Mouse (Mus musculus) kidney, embryonic 16.5 days (tissue): ENCODE results near the gene Nop56. TPM values are rescaled to one million over a fixed set of nuclear protein-coding genes. Genes with fewer than 3 reads are reported as not detected.
A peak's percentile ranks its signal among the peaks of the same experiment; 100 is the strongest.

Experiments used
- ATAC-seq: fragments of 200-750 bp; cut with Nextera tagmentation; 2 replicates; pipeline ENCODE4 v1.8.0; 2017; ENCODE audit warnings: moderate TSS enrichment; ENCODE audit not compliant: low FRiP score, low TSS enrichment
- H3K27ac ChIP-seq: fragments of 300-500 bp; sonication (generic); 2 replicates; pipeline ENCODE4 v1.5.1; 2014; ENCODE audit warnings: low read length
- H3K27me3 ChIP-seq: fragments of 300-500 bp; sonication (generic); 2 replicates; pipeline ENCODE4 v1.6.1; 2014; ENCODE audit warnings: low read length, control low read depth, mixed read lengths; ENCODE audit not compliant: insufficient read depth
- H3K36me3 ChIP-seq: fragments of 300-500 bp; sonication (generic); 2 replicates; pipeline ENCODE4 v1.6.1; 2014; ENCODE audit warnings: low read length, control low read depth, mixed read lengths; ENCODE audit not compliant: insufficient read depth
- H3K4me1 ChIP-seq: fragments of 300-500 bp; sonication (generic); 2 replicates; pipeline ENCODE4 v1.6.1; 2014; ENCODE audit warnings: low read length, control low read depth, mixed read lengths; ENCODE audit not compliant: insufficient read depth
- H3K4me2 ChIP-seq: fragments of 300-500 bp; sonication (generic); replicated peaks from 2 replicates; pipeline ENCODE4 v1.6.1; 2014; ENCODE audit warnings: low read depth, low read length
- H3K4me3 ChIP-seq: fragments of 300-500 bp; sonication (generic); 2 replicates; pipeline ENCODE4 v1.5.1; 2014; ENCODE audit warnings: mild to moderate bottlenecking, low read length
- H3K9ac ChIP-seq: fragments of 300-500 bp; sonication (generic); replicated peaks from 2 replicates; pipeline ENCODE4 v1.6.1; 2014; ENCODE audit warnings: low read length
- H3K9me3 ChIP-seq: fragments of 300-500 bp; sonication (generic); 2 replicates; pipeline ENCODE4 v1.6.1; 2016; ENCODE audit warnings: low read length, control low read depth
- WGBS: fragments of 180-500 bp; shearing (Covaris S2); extraction: QIAGEN DNeasy Blood & Tissue Kit; methylation state at CpG from one replicate; pipeline ENCODE4 v1.1.7; 2014; 5-methylcytosine and 5-hydroxymethylcytosine counted together
- polyA plus RNA-seq: library from polyadenylated mRNA; unstranded; fragments of >200 nt; fragmentation: Nextera tagmentation; extraction: Ambion mirVana; gene quantifications from 2 replicates; pipeline ENCODE4 v1.2.1, GENCODE M21; 2015

The Nop56 gene
- 310 and 313 TPM in 2 replicates for polyA plus RNA-seq

DNA sequence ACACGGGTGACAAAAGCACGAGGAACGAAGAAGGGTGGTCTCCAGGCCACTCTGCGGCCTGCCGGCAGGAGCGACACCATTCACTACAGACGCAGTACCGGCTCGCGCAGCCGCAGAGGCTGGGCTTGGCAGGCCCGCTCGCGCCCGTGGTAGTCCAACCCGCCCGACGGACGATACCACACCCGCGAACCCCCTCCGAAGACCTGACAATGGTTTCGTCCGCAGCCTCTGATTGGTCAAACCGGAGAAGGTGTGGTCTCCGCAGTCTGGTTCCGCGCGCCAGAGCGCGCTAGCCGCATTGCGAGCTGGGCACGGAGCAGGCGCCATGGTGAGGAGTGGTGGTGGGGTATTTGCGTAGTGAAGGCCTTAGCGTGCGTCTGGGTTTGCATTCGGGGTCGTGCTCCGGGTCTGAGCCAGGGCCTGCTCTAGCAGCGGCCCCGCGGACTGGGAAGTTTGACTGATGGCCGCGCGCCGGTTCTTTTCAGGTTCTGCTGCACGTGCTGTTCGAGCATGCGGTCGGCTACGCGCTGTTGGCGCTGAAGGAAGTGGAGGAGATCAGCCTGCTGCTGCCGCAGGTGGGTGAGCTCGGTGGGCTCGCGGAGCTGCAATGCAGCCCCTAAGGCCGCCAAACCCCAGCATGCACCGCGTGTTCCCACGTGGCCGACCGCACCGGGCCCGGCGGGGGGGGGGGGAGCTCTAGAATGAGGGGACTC, at the start of gene Nop56:
Gene Nop56, plus strand, starts transcription at position 282 of the 713 bp plus-strand sequence.
- peak; percentile 98 for ATAC-seq
- H3K9ac ChIP-seq, result peak within 1 kb of the TSS; percentile 89
- WGBS, result under 1% methylated on average over 68 of the region's 68 CpGs
- H3K4me1 ChIP-seq, result peaks cover 28% of the 10 kb centered on the region
- peak within 1 kb of the TSS; percentile 71 for H3K4me2 ChIP-seq
- H3K36me3 ChIP-seq, result peaks cover 38% of the 10 kb centered on the region
- no peaks in the 10 kb centered on the region for H3K9me3 ChIP-seq
- H3K27ac ChIP-seq, result peak within 1 kb of the TSS; percentile 93
- no peaks in the 10 kb centered on the region for H3K27me3 ChIP-seq
- peak within 1 kb of the TSS; percentile 90 for H3K4me3 ChIP-seq

DNA sequence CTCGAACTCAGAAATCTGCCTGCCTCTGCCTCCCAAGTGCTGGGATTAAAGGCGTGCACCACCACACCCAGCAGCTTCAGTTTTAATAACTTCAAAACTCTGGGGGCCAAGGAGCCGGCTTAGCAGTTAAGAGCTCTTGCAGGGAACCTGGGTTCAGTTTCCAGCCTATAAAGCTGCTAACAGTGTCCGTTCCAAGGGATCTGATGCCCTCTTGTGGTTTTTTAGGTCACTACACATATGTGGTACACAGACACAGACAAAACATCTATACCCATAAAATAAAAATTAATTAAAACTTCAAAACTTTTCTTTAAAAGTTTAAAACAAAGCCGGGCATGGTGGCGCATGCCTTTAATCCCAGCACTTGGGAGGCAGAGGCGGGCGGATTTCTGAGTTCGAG, 27.3 kb upstream of the Nop56 start:
- no peak overlapping the region for H3K27ac ChIP-seq
- no peaks in the 10 kb centered on the region for H3K9me3 ChIP-seq
- no peaks in the 10 kb centered on the region for H3K4me1 ChIP-seq
- no peaks in the 10 kb centered on the region for H3K36me3 ChIP-seq
- H3K27me3 ChIP-seq, result no peaks in the 10 kb centered on the region
- no peak overlapping the region for H3K9ac ChIP-seq
- no peak overlapping the region for H3K4me3 ChIP-seq
- no peak overlapping the region for H3K4me2 ChIP-seq
- no peak for ATAC-seq
- WGBS, result 50% methylated on average over 9 of the region's 9 CpGs

DNA sequence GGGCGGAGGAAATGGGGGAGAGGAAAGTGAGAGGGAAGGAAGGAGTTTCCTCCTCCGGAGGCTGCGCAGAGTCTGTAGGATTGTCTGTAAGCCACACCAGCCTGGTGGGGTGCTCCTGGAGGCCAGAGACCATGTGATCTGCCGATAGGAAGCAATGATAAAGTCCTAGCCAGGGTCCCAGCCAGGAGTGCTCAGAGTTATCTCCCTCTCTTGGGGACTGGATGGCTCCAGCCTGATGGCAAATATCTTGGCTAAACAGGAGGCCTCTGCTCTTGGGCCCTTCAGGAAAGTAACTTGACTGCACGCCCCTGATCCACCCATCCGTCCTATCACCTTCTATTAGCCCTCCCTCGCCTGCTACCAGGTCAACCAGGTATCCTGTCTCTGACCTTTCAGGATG, 26.0 kb upstream of the Nop56 start:
- no peak for ATAC-seq
- Histone ChIP-seq H3K9me3 (no peaks in the 10 kb centered on the region), H3K4me2 (no peak overlapping the region), H3K4me1 (no peaks in the 10 kb centered on the region), H3K27ac (no peak overlapping the region), H3K27me3 (no peaks in the 10 kb centered on the region), H3K4me3 (no peak overlapping the region), H3K9ac (no peak overlapping the region), H3K36me3 (no peaks in the 10 kb centered on the region)
- WGBS, result 58% methylated on average over 7 of the region's 7 CpGs

DNA sequence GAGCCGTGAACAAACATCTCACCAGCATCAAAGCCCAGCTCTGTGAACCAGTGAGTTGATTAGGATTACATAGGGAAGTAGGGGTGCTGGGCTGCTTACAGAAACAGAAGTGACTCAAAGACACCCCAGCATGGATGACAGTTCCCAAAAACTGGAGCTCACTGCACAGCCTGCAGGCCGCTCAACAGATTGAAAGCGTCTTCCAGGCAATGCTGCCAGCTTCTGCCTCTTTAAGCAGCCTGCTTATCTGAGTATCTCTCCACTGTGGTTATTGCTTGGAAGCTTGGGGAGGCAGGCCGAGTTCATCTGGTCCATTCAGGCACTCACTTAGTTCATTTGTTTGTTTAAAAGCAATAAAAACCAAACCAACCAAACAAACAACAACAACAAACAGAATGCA, 17.5 kb upstream of the Nop56 start:
- H3K4me1 ChIP-seq, result no peaks in the 10 kb centered on the region
- H3K9ac ChIP-seq, result no peak overlapping the region
- no peak overlapping the region for H3K4me3 ChIP-seq
- H3K4me2 ChIP-seq, result no peak overlapping the region
- H3K27ac ChIP-seq, result no peak overlapping the region
- 75% methylated on average over 4 of the region's 4 CpGs for WGBS
- no peaks in the 10 kb centered on the region for H3K27me3 ChIP-seq
- no peaks in the 10 kb centered on the region for H3K36me3 ChIP-seq
- no peaks in the 10 kb centered on the region for H3K9me3 ChIP-seq
- ATAC-seq, result no peak

DNA sequence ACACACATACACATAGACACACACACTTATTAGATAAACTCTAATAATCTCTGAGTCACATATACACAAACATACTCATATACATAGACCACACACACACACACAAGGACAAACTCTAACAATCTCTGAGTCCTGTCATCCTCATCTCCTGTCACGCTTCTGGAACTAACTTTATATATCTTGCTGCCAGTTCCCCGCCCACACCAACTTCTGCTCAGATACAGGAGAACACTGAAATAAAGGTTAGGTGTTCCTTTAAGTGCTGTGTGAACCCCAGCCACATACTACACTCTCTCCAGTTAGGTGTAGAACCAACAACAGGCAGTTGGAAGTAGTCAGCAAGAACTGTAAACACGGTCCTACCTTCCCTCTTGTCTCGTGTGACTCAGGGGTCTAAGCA, 13.4 kb upstream of the Nop56 start:
- Histone ChIP-seq H3K4me1 (no peaks in the 10 kb centered on the region), H3K27me3 (no peaks in the 10 kb centered on the region), H3K4me3 (no peak overlapping the region), H3K27ac (no peak overlapping the region), H3K9ac (no peak overlapping the region), H3K9me3 (no peaks in the 10 kb centered on the region), H3K36me3 (no peaks in the 10 kb centered on the region), H3K4me2 (no peak overlapping the region)
- ATAC-seq, result no peak
- 69% methylated on average over 4 of the region's 4 CpGs for WGBS

DNA sequence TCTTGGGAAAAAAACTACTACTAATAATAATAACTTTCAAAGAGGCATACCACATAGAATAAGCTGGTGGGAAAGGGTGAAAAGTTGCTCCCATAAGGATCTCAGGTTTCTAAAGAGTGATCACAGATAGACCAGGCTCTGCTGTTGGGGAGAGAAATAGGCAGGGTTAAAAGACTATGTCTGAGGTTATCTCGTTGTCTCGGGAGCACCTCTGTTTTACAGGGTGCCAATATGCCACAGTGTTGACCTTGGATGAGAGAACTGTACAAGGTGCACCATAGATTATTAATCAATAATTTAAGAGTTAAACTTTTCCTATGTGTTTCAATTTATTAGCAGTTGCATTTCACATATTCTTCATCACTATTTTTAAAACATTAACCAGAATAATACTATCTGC, 12.3 kb upstream of the Nop56 start:
- no peaks in the 10 kb centered on the region for H3K4me1 ChIP-seq
- H3K9me3 ChIP-seq, result no peaks in the 10 kb centered on the region
- WGBS, result 80% methylated on average over 2 of the region's 2 CpGs
- H3K9ac ChIP-seq, result no peak overlapping the region
- no peaks in the 10 kb centered on the region for H3K36me3 ChIP-seq
- ATAC-seq, result no peak
- H3K27me3 ChIP-seq, result no peaks in the 10 kb centered on the region
- no peak overlapping the region for H3K4me2 ChIP-seq
- H3K27ac ChIP-seq, result no peak overlapping the region
- H3K4me3 ChIP-seq, result no peak overlapping the region

DNA sequence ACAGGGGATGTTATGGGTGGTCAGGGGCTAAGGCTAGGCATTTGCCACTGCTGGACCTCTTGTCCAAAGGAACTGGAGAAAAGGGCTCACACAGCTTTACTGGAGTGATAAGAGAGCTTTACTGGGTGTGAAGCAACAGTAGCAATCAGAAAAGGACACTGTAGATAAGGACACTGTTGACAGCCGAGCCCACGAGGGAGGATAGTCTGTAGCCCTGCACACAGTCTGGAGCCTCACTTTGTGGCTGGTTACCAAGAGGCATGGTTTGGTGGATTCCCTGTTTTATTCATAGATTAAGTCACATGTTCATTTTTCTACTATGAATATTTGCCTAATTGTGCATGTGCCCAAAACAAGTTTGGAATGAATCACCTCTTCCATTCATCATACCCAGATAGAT, 11.8 kb upstream of the Nop56 start:
- 73% methylated on average over 2 of the region's 2 CpGs for WGBS
- no peak overlapping the region for H3K4me2 ChIP-seq
- H3K9ac ChIP-seq, result no peak overlapping the region
- H3K36me3 ChIP-seq, result no peaks in the 10 kb centered on the region
- H3K27me3 ChIP-seq, result no peaks in the 10 kb centered on the region
- ATAC-seq, result no peak
- H3K9me3 ChIP-seq, result no peaks in the 10 kb centered on the region
- no peak overlapping the region for H3K4me3 ChIP-seq
- no peaks in the 10 kb centered on the region for H3K4me1 ChIP-seq
- H3K27ac ChIP-seq, result no peak overlapping the region

DNA sequence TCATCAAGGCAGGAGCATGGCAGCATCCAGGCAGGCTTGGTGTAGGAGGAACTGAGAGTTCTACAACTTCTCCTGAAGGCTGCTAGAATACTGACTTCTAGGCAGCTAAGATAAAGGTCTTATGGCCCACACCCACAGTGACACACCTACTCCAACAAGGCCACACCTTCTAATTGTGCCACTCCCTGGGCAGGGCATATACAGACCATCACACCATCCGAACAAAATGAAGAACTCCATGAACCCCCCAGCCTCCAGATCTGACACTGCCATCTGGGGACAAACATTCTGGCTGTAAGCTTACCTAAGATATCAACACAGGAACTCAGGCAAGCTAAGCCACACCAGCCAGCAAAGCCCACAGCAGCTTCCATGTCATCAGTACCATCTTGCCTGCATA, 8.7 kb upstream of the Nop56 start:
- H3K36me3 ChIP-seq, result no peaks in the 10 kb centered on the region
- no peak overlapping the region for H3K4me2 ChIP-seq
- no peaks in the 10 kb centered on the region for H3K9me3 ChIP-seq
- no peak overlapping the region for H3K9ac ChIP-seq
- WGBS, result 82% methylated on average over 1 of the region's 1 CpGs
- no peak overlapping the region for H3K4me3 ChIP-seq
- H3K4me1 ChIP-seq, result no peaks in the 10 kb centered on the region
- no peaks in the 10 kb centered on the region for H3K27me3 ChIP-seq
- no peak overlapping the region for H3K27ac ChIP-seq
- no peak for ATAC-seq

DNA sequence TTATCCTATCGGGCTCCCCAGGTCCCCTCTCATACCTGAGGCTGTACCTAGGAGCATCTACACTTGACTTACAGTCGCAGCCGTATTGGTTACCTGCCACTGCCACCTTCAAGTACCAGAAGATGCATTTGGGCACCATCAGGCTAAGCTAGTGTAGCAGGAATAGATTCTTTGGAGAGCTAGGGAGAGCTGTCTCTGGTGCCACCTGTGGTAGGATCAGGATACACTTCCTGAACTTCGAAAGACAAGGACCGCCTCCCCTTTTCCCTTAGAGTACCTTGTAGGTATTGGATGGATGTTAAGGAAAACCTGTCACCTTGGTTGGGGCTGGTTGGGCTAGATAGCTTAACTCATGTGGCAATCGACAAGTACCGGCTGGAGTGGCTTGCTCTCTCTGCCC, 6.2 kb upstream of the Nop56 start:
- Histone ChIP-seq H3K27ac (no peak overlapping the region), H3K36me3 (no peaks in the 10 kb centered on the region), H3K4me1 (peaks cover 3% of the 10 kb centered on the region; the same call in 1 of the 2 replicates), H3K9ac (no peak overlapping the region), H3K4me2 (no peak overlapping the region), H3K4me3 (no peak overlapping the region), H3K9me3 (no peaks in the 10 kb centered on the region), H3K27me3 (no peaks in the 10 kb centered on the region)
- no peak for ATAC-seq
- 63% methylated on average over 7 of the region's 7 CpGs for WGBS

DNA sequence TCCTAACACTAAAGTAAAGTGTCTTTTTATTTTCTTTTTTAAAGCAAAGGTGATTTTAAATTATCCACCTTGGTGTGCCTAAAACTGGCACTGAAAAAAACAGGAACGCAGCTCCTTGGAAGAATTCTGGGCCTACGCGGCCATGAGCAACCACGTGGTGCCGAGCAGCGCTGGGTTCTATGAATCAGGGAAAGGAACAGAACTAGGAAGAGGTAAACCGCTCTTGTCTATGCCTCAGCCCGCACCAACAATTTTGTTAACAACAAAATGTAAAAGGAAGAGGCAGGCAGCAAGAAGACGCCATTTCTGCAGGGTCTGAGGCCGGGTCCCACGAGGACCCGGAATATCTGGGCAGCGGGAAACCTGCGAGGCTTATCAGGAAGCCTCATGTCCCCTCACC, 498 bp upstream of the Nop56 start:
- WGBS, result 1% methylated on average over 14 of the region's 14 CpGs
- peaks cover 28% of the 10 kb centered on the region for H3K4me1 ChIP-seq
- ATAC-seq, result no peak; the same call in none of the 2 replicates

More for the DNA sequence above, 498 bp upstream of the Nop56 start:
- Histone ChIP-seq H3K4me2 (peak overlapping the region; percentile 59), H3K9ac (peak overlapping the region; percentile 86), H3K9me3 (no peaks in the 10 kb centered on the region), H3K4me3 (peak overlapping the region; percentile 90), H3K27ac (peak overlapping the region; percentile 78; the same call in 1 of the 2 replicates), H3K27me3 (no peaks in the 10 kb centered on the region), H3K36me3 (peaks cover 34% of the 10 kb centered on the region)
